Mouse (Mus musculus) liver, postnatal 0 days (tissue): ENCODE data around the gene Rcor2. TPM values are rescaled to one million over a fixed set of nuclear protein-coding genes. Genes with fewer than 3 reads are reported as not detected.
A peak's percentile ranks its signal among the peaks of the same experiment; 100 is the strongest.

ENCODE experiments used
- ATAC-seq: fragments of 200-750 bp; cut with Nextera tagmentation; 2 replicates; pipeline ENCODE4 v1.8.0; 2017; ENCODE audit warnings: mild to moderate bottlenecking, moderate library complexity
- DNase-seq: peaks from one replicate; pipeline ENCODE4 v3.0.0-alpha.2; 2016
- H3K27ac ChIP-seq: fragments of 300-500 bp; sonication (generic); 2 replicates; pipeline ENCODE4 v1.5.1; 2014; ENCODE audit warnings: antibody characterized with exemption, moderate library complexity, mild to moderate bottlenecking, low read depth
- H3K27me3 ChIP-seq: fragments of 300-500 bp; sonication (generic); 2 replicates; pipeline ENCODE4 v1.6.1; 2014; ENCODE audit warnings: low read length, control low read depth, mixed read lengths; ENCODE audit not compliant: insufficient read depth
- H3K36me3 ChIP-seq: fragments of 300-500 bp; sonication (generic); replicated peaks from 2 replicates; pipeline ENCODE4 v1.6.1; 2014; ENCODE audit warnings: mild to moderate bottlenecking, control low read depth, low read length, moderate library complexity, mixed read lengths; ENCODE audit not compliant: insufficient read depth
- H3K4me1 ChIP-seq: fragments of 300-500 bp; sonication (generic); 2 replicates; pipeline ENCODE4 v1.6.1; 2014; ENCODE audit warnings: antibody characterized with exemption, mild to moderate bottlenecking, control low read depth; ENCODE audit not compliant: insufficient read depth
- H3K4me2 ChIP-seq: fragments of 300-500 bp; sonication (generic); 2 replicates; pipeline ENCODE4 v1.6.1; 2014; ENCODE audit warnings: low read depth, mild to moderate bottlenecking, low read length, moderate library complexity, mixed read lengths
- H3K4me3 ChIP-seq: fragments of 300-500 bp; sonication (generic); 2 replicates; pipeline ENCODE4 v1.5.1; 2014; ENCODE audit warnings: low read depth, low read length
- H3K9ac ChIP-seq: fragments of 300-500 bp; sonication (generic); replicated peaks from 2 replicates; pipeline ENCODE4 v1.6.1; 2014; ENCODE audit warnings: mild to moderate bottlenecking, moderate library complexity
- H3K9me3 ChIP-seq: fragments of 300-500 bp; sonication (generic); 2 replicates; pipeline ENCODE4 v1.6.1; 2016; ENCODE audit warnings: mild to moderate bottlenecking, control low read depth, low read length, mixed read lengths
- CTCF ChIP-seq: sonication (generic); IDR thresholded peaks from 2 replicates; pipeline ENCODE4 v1.5.1; 2016; ENCODE audit warnings: antibody characterized with exemption, low read depth
- EP300 ChIP-seq: IDR thresholded peaks from 2 replicates; pipeline ENCODE4 v1.6.1; 2016; ENCODE audit warnings: antibody characterized with exemption, low read depth, mild to moderate bottlenecking
- WGBS: fragments of 180-500 bp; shearing (Covaris S2); extraction: QIAGEN DNeasy Blood & Tissue Kit; methylation state at CpG from one replicate; pipeline ENCODE4 v1.1.7; 2014; ENCODE audit not compliant: insufficient replicate concordance; 5-methylcytosine and 5-hydroxymethylcytosine counted together
- polyA plus RNA-seq: library from polyadenylated mRNA; unstranded; fragments of >200 nt; fragmentation: Nextera tagmentation; extraction: Ambion mirVana; gene quantifications from 2 replicates; pipeline ENCODE4 v1.2.1, GENCODE M21; 2015

Gene Rcor2
- polyA plus RNA-seq, 1 experiment from 2014 or later: 0.62 TPM

- Histone ChIP-seq H3K27me3 (no peaks in the 10 kb centered on the region), H3K4me1 (no peaks in the 10 kb centered on the region), H3K9ac (no peak overlapping the region), H3K27ac (no peak overlapping the region), H3K36me3 (peaks cover 40% of the 10 kb centered on the region), H3K9me3 (no peaks in the 10 kb centered on the region), H3K4me2 (no peak overlapping the region), H3K4me3 (no peak overlapping the region)
- DNase-seq (no peak), ATAC-seq (no peak)
- 86% methylated on average over 7 of the region's 7 CpGs for WGBS
- TF ChIP-seq CTCF: no peak
- no peak for TF ChIP-seq EP300
Observed at GRCm38 (mm10) chr19:7276053-7276659, 9.0 kb downstream of the Rcor2 start.

GRCm38 (mm10) chr19:7276796-7277195 is 9.7 kb downstream of the Rcor2 start:
- ATAC-seq (no peak), DNase-seq (no peak)
- no peak overlapping the region for H3K27ac ChIP-seq
- H3K27me3 ChIP-seq: no peaks in the 10 kb centered on the region
- H3K9me3 ChIP-seq: no peaks in the 10 kb centered on the region
- no peak overlapping the region for H3K9ac ChIP-seq
- no peaks in the 10 kb centered on the region for H3K4me1 ChIP-seq
- no peak overlapping the region for H3K4me2 ChIP-seq
- peaks cover 46% of the 10 kb centered on the region for H3K36me3 ChIP-seq
- H3K4me3 ChIP-seq: no peak overlapping the region
- WGBS: 91% methylated on average over 7 of the region's 7 CpGs
- no peak for TF ChIP-seq EP300
- TF ChIP-seq CTCF: no peak

GRCm38 (mm10) chr19:7278200-7278906 is 11.2 kb downstream of the Rcor2 start:
- H3K27me3 ChIP-seq: no peaks in the 10 kb centered on the region
- H3K4me2 ChIP-seq: no peak overlapping the region
- H3K36me3 ChIP-seq: peaks cover 62% of the 10 kb centered on the region
- DNase-seq (no peak), ATAC-seq (no peak)
- no peaks in the 10 kb centered on the region for H3K4me1 ChIP-seq
- H3K4me3 ChIP-seq: no peak overlapping the region
- 83% methylated on average over 6 of the region's 6 CpGs for WGBS
- no peaks in the 10 kb centered on the region for H3K9me3 ChIP-seq
- TF ChIP-seq CTCF (no peak), EP300 (no peak)
- no peak overlapping the region for H3K9ac ChIP-seq
- H3K27ac ChIP-seq: no peak overlapping the region

GRCm38 (mm10) chr19:7279114-7279513 is 12.0 kb downstream of the Rcor2 start:
- Histone ChIP-seq H3K4me2 (no peak overlapping the region), H3K9ac (no peak overlapping the region), H3K4me1 (no peaks in the 10 kb centered on the region), H3K27me3 (no peaks in the 10 kb centered on the region), H3K9me3 (no peaks in the 10 kb centered on the region), H3K4me3 (no peak overlapping the region), H3K27ac (no peak overlapping the region), H3K36me3 (peaks cover 69% of the 10 kb centered on the region)
- 56% methylated on average over 6 of the region's 6 CpGs for WGBS
- peak; percentile 67 for TF ChIP-seq CTCF
- TF ChIP-seq EP300: no peak
- DNase-seq (no peak), ATAC-seq (peak; percentile 19; the same call in 1 of the 2 replicates)

DNA sequence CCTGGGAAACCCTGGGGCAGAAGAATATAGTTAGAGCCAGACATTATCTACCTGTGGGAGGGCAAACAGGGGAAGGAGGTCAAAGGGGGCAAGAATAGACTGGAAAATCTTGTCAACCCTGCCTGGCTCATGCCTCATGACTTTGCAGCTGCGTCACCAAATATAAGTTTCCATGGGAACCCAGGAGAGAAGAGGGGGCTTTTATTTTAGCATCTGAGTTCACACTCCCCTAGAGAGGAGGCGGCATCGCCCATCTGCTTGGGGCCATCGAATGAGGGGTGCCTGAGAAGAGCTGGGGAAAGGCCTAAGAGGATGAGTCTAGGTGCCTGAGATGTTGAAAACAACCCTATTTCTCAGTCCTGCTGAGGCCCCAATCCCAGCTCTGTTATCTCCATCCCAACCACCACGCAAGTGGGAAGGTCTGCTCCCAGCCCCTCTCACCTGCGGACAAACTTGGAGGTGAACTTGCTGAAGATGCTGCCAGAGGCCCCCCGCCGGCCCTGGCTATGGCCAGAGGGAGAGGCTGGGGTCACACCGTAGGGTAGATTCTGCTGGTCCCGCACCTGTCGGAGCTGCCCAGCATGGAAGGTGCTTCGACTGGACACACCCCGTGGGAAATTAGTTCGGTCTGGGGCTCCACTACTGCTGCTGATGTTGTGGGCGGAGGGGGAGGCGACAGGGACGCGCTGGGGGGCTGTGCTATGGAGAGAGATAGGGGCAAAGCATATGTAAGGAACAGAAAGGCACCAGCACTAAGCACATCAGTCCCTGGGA is 13.6 kb downstream of the Rcor2 start:
- no peak for DNase-seq
- Histone ChIP-seq H3K4me2 (no peak overlapping the region), H3K9ac (no peak overlapping the region), H3K9me3 (no peaks in the 10 kb centered on the region), H3K4me3 (no peak overlapping the region), H3K27ac (no peak overlapping the region), H3K36me3 (peaks cover 82% of the 10 kb centered on the region), H3K4me1 (no peaks in the 10 kb centered on the region), H3K27me3 (no peaks in the 10 kb centered on the region)
- ATAC-seq: no peak
- TF ChIP-seq EP300: no peak
- no peak for TF ChIP-seq CTCF
- 88% methylated on average over 18 of the region's 18 CpGs for WGBS

DNA sequence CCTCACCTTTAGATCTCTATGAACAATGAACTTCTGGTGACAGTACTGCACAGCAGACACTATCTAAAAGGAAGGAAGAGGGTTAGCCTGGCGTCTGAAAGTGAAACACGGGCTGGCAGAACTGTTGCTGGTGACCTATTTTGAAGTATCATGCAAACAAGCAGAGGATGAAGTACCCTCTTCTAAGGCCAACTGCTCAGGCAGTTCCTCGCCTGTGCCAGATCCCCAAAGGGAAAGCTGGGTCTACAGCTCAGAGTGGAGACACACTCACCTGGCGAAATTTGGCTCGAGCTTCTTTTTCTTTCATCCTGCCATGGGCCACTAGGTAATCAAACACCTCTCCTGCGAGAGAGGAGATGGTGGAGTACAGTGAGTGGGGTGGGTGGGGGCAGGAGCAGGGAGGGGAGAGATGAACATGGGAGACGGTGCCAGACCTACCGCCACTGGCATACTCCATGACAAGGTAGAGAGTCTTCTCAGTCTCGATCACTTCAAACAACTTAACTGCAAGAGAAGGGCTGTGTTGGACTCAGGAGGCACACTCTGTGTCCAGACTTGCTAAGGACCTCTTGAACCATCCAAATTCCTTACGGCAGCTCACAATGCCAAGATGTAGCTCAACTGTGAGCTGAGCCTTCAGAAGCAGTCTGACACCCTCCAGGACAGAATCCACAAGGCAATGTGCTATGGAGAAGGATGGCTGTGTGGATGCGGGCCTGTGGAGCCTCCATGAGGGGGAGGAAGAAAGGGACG is 19.6 kb downstream of the Rcor2 start:
- H3K9ac ChIP-seq: no peak overlapping the region
- no peak for ATAC-seq

More for the DNA sequence above, 19.6 kb downstream of the Rcor2 start:
- H3K4me1 ChIP-seq: no peaks in the 10 kb centered on the region
- WGBS: 82% methylated on average over 12 of the region's 12 CpGs
- DNase-seq: no peak
- H3K9me3 ChIP-seq: no peaks in the 10 kb centered on the region
- H3K27me3 ChIP-seq: no peaks in the 10 kb centered on the region
- H3K4me2 ChIP-seq: no peak overlapping the region
- TF ChIP-seq EP300: no peak
- no peak for TF ChIP-seq CTCF
- H3K4me3 ChIP-seq: no peak overlapping the region
- no peak overlapping the region for H3K27ac ChIP-seq
- H3K36me3 ChIP-seq: peaks cover 65% of the 10 kb centered on the region
